ENCODE assay signal across 9 mouse cellular contexts in the genomic region with DNA sequence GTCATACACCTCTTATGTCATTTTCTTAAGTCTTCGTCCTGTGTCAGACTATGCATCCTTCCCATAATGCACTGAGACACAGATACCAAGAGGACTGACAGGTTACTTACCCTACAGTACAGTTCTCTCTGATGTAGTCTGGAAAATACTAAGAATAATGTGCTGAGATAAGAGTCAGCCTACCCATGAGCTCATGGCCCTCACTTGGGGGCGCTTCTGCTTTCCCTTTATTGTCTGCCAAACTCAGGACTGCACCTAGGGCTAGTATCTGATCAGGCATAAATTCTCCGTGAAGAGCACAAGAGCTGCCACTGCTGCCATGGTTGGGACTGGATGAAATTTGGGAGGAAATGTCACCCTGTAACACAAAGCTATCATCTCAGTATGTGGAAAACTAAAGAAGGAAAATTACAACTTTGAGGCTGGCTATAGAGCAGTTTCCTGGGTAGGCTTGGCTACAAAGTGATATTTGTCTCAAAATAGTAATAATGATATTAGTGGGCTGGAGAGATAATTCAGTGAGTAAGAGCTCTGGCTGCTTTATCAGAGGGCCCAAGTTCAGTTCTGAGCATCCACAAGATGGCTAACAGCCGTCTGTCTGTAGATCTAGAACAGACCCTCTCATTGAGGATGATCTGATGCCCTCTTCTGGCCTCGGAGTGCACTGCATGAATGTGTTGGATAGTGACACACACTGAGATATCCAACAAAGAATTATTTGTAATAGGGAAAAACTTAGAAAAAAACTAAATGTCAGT. TPM values are rescaled to one million over a fixed set of nuclear protein-coding genes. Genes with fewer than 3 reads are reported as not detected.
DNase-seq lines count a peak whose midpoint lies in the region; ATAC-seq and TF ChIP-seq lines count a peak whose summit lies in the region.
"Had no signal": no experiment of that assay in that cellular context is flagged by ENCODE, and none has a peak within 500 bp of the region (broad histone marks: within the 10 kb centered on the region; RNA-seq: fewer than 3 reads in every experiment).

No protein-coding gene starts in this region.

- peak; percentile 24 for TF ChIP-seq CTCF in ES-Bruce4 (IDR thresholded peaks at IDR 0.05; ENCODE audit: low read depth, low read length)
- peak; percentile 88 for TF ChIP-seq CTCF in gastrocnemius, adult 2 months (IDR thresholded peaks at IDR 0.05)

- no peak for ATAC-seq in heart, embryonic 11.5 days (replicated peaks; ENCODE audit: insufficient number of reproducible peaks, low FRiP score, low TSS enrichment)

- intact Hi-C loops in gastrocnemius, adult 2 months (cut with DNase I) = loop anchor here (1.0 kb wide), 1 partner anchor 97 kb away; no protein-coding TSS in a partner anchor

- H3K27me3 ChIP-seq in heart, embryonic 11.5 days (ENCODE audit: control insufficient read depth, insufficient read depth, low read length) = no peaks in the 10 kb centered on the region
- no peaks in the 10 kb centered on the region for H3K27me3 ChIP-seq in ES-Bruce4 (ENCODE audit: control insufficient read depth, insufficient read depth, low read length, poor library complexity, severe bottlenecking)
- H3K27me3 ChIP-seq: megakaryocyte, embryonic 14.5 days had no signal

- H3K9me3 ChIP-seq in heart, embryonic 11.5 days (replicated peaks; ENCODE audit: control insufficient read depth, low read length) = no peaks in the 10 kb centered on the region
- H3K9me3 ChIP-seq in ES-Bruce4 (replicated peaks; ENCODE audit: control insufficient read depth, insufficient read depth, low read length, poor library complexity, severe bottlenecking) = no peaks in the 10 kb centered on the region
- H3K9me3 ChIP-seq: megakaryocyte, embryonic 14.5 days had no signal

- no peak overlapping the region for H3K9ac ChIP-seq in heart, embryonic 11.5 days (ENCODE audit: low read depth, low read length)
- no peak overlapping the region for H3K9ac ChIP-seq in ES-Bruce4 (ENCODE audit: low read depth, poor library complexity, severe bottlenecking)

- TF ChIP-seq POLR2A in ES-Bruce4 (IDR thresholded peaks at IDR 0.05; ENCODE audit: insufficient read depth, low read length) = no peak

- no peak overlapping the region for H3K4me2 ChIP-seq in heart, embryonic 11.5 days

- no peak for TF ChIP-seq EP300 in ES-Bruce4 (IDR thresholded peaks at IDR 0.05; ENCODE audit: insufficient read depth, low read depth, low read length)

- 51% methylated on average over 5 of the region's 5 CpGs for WGBS in heart, embryonic 11.5 days (ENCODE audit: insufficient replicate concordance)

- no peak overlapping the region for H3K27ac ChIP-seq in heart, embryonic 11.5 days (ENCODE audit: low read depth, low read length)
- no peak overlapping the region for H3K27ac ChIP-seq in ES-Bruce4 (ENCODE audit: insufficient read depth, low read length)
- no peak overlapping the region for H3K27ac ChIP-seq in gastrocnemius, adult 2 months

- H3K4me1 ChIP-seq in heart, embryonic 11.5 days (ENCODE audit: control insufficient read depth, insufficient read depth, low read length) = peaks cover 15% of the 10 kb centered on the region
- no peaks in the 10 kb centered on the region for H3K4me1 ChIP-seq in ES-Bruce4 (ENCODE audit: control insufficient read depth, insufficient read depth, low read length)

- peaks cover 3% of the 10 kb centered on the region; the same call in 1 of the 2 replicates for H3K36me3 ChIP-seq in heart, embryonic 11.5 days (ENCODE audit: control insufficient read depth, insufficient read depth, low read length)
- peaks cover 11% of the 10 kb centered on the region; the same call in 1 of the 2 replicates for H3K36me3 ChIP-seq in ES-Bruce4 (ENCODE audit: control insufficient read depth, insufficient read depth, low read length, poor library complexity, severe bottlenecking)

- no peak overlapping the region for H3K4me3 ChIP-seq in heart, embryonic 11.5 days (ENCODE audit: low read depth, low read length)
- no peak overlapping the region for H3K4me3 ChIP-seq in ES-Bruce4 (ENCODE audit: low read depth, low read length)
- H3K4me3 ChIP-seq in gastrocnemius, adult 2 months = no peak overlapping the region
- H3K4me3 ChIP-seq: megakaryocyte, embryonic 14.5 days had no signal

- DNase-seq in heart, adult 8-10 months (ENCODE audit: low spot score) = peak; percentile 65
- peak; percentile 76 for DNase-seq in c-Kit-positive CD71-positive TER-119-negative erythroid progenitor cells, embryonic 14.5 days (ENCODE audit: low read depth)
- DNase-seq in gastrocnemius, adult 2 months = peak; percentile 76
- DNase-seq in layer of hippocampus, adult 9-11 months = peak; percentile 45
- DNase-seq in lung, postnatal 25 days (ENCODE audit: low spot score) = peak; percentile 69
- peak; percentile 68 to 80 for DNase-seq in spleen, postnatal 14 days (ENCODE audit: low spot score in 2 of 2)

RNA-seq across cellular contexts. Expression of gene Gm10401, which starts 21.8 kb away (rescaled TPM):
- not detected for total RNA-seq in heart, adult 8-10 months (2022)
- 19.1 and 19.2 TPM in 2 replicates for polyA plus RNA-seq in heart, embryonic 11.5 days (2014; fragmentation: Nextera tagmentation; extraction: Ambion mirVana)
- not detected in 2 replicates for polyA plus RNA-seq in ES-Bruce4 (2011; ENCODE audit: insufficient read depth, insufficient read length, low read depth, missing spikeins)
- total RNA-seq in gastrocnemius, adult 2 months (2021) = not detected

RNA-seq across cellular contexts. Expression of gene Acads, which starts 42.8 kb away (rescaled TPM):
- total RNA-seq in heart, adult 8-10 months (2022) = 100 to 1,000 TPM; 225 to 279 (median 244) TPM
- 45.5 and 75.6 TPM in 2 replicates for polyA plus RNA-seq in heart, embryonic 11.5 days (2014; fragmentation: Nextera tagmentation; extraction: Ambion mirVana)
- 44.8 and 52.1 TPM in 2 replicates for polyA plus RNA-seq in ES-Bruce4 (2011; ENCODE audit: insufficient read depth, insufficient read length, low read depth, missing spikeins)
- total RNA-seq in gastrocnemius, adult 2 months (2021) = 10 to 100 TPM; 49.9 to 81.7 TPM

RNA-seq across cellular contexts. Expression of gene Unc119b, which starts 58.5 kb away (rescaled TPM):
- total RNA-seq in heart, adult 8-10 months (2022) = 10 to 100 TPM; 11.8 to 18.5 (median 14.5) TPM
- polyA plus RNA-seq in heart, embryonic 11.5 days (2014; fragmentation: Nextera tagmentation; extraction: Ambion mirVana) = 18.9 and 21.6 TPM in 2 replicates
- polyA plus RNA-seq in ES-Bruce4 (2011; ENCODE audit: insufficient read depth, insufficient read length, low read depth, missing spikeins) = 35.5 and 36.9 TPM in 2 replicates
- total RNA-seq in gastrocnemius, adult 2 months (2021) = 10 to 100 TPM; 11.8 to 15.7 TPM
